Mouse (Mus musculus): ENCODE measurements around the gene Prr13. TPM values are rescaled to one million over a fixed set of nuclear protein-coding genes. Genes with fewer than 3 reads are reported as not detected.

Gene Prr13
- 100 to 1,000 TPM in 1 of 2 experiments, 10 to 100 TPM in 1; 86.2 to 148 TPM for total RNA-seq (2021)
- long read RNA-seq, experiment 1, transcript Prr13-201 (5 exons, 1,224 nt), result minor isoform, 12 of 40 reads
- long read RNA-seq, experiment 1, transcript Prr13-204 (4 exons, 1,055 nt), result major isoform, 21 of 40 reads
- long read RNA-seq, experiment 1, partial matches to known transcripts, result 0 of 40 reads
- long read RNA-seq, experiment 1, other reads (novel, unspliced or antisense), result 2 of 40 reads
- long read RNA-seq, experiment 2, transcript Prr13-202 (3 exons, 1,020 nt), result minor isoform, 14 of 141 reads
- long read RNA-seq, experiment 2, transcript Prr13-201 (5 exons, 1,224 nt), result minor isoform, 35 of 141 reads
- long read RNA-seq, experiment 2, transcript Prr13-204 (4 exons, 1,055 nt), result major isoform, 62 of 141 reads
- long read RNA-seq, experiment 2, partial matches to known transcripts, result 13 of 141 reads
- long read RNA-seq, experiment 2, other reads (novel, unspliced or antisense), result 16 of 141 reads

DNA sequence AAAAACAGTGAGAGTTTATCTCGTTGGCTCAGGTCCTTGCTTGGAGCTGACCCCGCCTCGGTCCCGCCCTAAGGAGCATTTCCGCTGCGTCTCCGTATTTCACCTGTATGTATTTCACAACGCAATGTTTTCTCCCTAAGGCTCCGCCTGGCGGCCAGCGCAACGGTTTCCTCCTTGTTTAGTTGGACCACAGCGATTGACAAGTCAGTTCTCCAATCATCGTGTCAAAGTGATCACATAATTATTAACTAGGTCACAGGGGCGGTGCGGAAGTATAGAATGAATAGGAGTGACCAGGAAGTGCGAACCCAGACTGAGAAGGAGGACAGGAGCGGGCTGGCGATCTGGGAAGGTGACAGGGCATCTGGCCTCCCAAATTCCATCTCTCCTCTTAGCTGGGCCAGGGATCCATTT, at the start of gene Prr13:
Gene Prr13, plus strand, starts transcription at position 125 of the 414 bp plus-strand sequence.
- DNase-seq (ENCODE audit: low spot score in 2 of 2), result peak; percentile 78 to 84

DNA sequence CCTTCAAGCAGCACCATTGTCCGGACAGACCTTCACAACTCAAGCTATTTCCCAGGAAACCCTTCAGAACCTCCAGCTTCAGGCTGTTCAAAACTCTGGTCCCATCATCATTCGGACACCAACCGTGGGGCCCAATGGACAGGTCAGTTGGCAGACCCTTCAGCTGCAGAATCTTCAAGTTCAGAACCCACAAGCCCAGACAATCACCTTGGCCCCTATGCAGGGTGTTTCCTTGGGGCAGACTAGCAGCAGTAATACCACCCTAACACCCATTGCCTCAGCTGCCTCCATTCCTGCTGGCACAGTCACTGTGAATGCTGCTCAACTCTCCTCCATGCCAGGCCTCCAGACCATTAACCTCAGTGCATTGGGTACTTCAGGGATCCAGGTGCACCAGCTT, 49.5 kb upstream of the Prr13 start:
- DNase-seq (ENCODE audit: low spot score in 2 of 2), result no peak

DNA sequence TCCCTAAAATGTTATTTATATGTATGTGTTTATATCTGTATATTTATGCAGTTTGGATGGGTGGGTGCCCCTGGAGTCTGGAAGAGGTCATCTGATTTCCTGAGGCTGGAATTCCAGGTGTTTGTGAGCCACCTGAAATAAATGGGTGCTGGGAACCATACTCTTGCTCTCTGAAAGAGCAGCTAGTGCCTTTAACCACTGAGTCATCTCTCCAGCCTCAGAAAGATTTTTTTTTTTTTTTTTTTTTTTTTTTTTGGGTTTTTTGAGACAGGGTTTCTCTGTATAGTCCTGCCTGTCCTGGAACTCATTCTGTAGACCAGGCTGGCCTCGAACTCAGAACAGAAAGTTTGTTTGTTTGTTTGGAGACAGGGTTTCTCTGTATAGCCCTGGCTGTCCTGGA, 47.8 kb upstream of the Prr13 start:
- DNase-seq (ENCODE audit: low spot score in 2 of 2), result no peak

DNA sequence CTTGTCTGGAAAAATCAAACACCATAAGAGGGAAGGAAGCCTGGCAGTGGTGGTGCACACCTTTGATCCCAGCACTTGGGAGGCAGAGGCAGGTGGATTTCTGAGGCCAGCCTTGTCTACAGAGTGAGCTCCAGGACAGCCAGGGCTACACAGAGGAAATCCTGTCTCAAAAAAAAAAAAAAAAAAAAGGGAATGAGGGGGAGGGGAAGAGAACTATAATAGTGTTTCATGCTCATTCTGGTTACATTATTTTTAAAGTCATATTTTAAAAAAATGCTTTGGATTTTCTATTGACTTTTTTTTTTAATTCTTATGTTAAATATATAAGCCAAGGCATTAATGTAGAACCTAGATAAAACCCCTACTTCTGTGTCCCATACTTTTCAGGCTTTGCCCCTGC, 45.1 kb upstream of the Prr13 start:
- no peak for DNase-seq (ENCODE audit: low spot score in 2 of 2)

DNA sequence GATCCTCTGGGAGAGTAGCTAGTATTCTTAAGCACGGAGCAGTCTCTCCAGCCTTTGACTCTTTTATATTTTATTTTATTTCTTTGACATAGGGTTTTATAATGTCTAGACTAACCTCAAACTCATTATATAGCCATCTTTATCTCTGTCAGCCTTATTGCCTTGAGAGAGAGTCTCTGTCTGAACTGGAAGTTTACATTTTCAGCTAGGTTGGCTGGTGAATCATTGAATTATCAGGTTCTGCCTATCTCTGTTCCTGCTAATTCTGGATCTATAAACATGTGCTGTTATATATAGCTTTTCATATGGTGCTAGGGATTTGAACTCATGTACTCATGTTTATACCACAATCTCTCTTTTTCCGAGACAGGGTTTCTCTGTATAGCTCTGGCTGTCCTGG, 41.3 kb upstream of the Prr13 start:
- no peak for DNase-seq (ENCODE audit: low spot score in 2 of 2)

DNA sequence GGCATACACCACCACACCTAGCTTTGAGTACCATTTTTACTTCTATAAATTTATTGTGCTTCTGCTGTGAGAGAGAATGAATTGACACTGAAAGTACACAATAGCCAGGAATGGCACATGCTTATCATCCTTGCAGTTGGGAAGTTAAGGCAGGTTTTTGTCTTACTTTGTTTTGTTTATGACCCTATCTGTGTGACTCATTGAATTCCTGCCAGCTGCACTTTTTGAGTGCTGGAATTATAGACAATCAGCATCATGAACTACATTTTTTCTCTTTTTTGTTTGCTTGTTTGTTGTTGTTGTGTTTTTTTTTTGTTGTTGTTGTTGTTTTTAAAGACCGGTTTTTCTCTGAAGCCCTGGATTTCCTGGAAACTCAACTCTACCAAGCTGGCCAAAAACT, 37.8 kb upstream of the Prr13 start:
- DNase-seq (ENCODE audit: low spot score in 2 of 2), result no peak

DNA sequence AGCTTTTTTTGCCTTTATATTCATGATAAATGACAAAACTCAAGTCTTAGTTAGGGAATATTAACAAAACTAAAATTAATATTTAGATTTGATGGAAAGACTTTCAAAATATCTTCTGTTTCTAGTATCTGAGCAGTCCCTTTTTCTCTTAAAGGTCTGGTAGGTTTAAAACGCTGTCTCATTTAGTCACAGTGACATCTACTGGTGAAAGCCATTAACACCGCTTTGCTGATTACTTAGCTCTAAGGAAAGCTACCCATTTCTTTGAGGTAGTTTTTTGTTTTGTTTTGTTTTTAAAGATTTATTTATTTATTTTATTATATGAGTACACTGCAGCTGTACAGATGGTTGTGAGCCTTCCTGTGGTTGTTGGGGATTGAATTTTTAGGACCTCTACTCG, 37.4 kb upstream of the Prr13 start:
- DNase-seq (ENCODE audit: low spot score in 2 of 2), result no peak

DNA sequence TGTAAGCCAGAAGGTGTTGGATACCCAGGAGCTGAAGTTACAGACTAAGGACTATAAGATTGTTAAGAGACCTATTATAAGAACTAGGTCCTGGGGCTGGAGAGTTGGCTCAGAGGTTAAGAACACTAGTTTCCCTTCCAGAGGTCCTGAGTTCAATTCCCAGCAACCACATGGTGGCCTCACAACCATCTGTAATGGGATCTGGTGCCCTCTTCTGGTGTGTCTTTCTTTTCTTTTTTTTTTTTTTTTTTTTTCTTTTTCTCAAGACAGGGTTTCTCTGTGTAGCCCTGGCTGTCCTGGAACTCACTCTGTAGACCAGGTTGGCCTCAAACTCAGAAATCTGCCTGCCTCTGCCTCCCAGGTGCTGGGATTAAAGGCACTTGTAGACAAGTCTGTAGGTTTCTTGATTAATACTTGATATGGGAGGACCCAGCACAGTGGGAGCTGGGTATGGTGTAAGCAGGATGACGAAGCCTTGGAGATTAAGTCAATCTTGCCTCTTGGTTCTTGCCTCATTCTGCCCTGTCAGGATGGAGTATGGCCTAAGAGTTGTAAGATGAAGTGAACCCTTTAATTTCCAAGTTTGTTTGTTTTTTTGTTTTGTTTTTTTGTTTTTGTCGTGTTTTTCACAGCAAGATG, 35.1 kb upstream of the Prr13 start:
- DNase-seq (ENCODE audit: low spot score in 2 of 2), result no peak

DNA sequence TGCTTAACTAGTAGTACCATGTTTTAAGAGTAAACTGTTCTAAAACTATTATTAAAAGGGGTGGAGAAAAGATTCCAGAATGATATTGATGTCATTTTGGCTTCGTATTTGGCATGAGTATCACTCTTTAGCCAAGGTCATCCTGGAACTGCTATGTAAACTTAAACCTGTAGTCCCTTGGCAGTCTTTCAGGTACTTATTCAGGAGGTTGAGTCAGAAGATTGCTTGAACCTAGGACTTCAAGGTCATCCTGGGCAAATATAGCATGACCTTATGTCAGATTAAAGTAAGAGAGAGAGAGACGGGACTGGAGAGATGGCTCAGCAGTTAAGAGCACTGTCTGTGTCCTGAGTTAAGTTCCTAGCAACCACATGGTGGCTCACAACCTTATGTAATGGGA, 34.2 kb upstream of the Prr13 start:
- DNase-seq (ENCODE audit: low spot score in 2 of 2), result no peak

DNA sequence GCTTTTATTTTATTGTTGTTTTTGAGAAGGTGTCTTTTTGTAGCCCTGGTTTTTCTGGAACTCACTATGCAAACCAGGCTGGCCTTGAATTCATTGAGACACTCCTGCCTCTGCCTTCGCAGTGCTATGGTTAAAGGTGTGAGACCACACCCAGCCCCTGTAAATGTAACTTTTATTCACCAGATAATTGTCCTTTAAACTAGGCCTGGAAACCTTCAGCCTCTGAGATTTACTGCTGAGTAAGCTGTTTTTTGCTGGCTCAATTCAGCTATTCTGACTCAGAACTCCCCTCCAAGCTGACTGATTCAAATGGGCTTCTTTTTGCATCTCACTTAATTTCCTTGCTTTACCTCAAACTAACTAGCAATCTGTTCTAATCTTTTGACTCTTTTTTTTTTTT, 31.9 kb upstream of the Prr13 start:
- DNase-seq (ENCODE audit: low spot score in 2 of 2), result no peak

DNA sequence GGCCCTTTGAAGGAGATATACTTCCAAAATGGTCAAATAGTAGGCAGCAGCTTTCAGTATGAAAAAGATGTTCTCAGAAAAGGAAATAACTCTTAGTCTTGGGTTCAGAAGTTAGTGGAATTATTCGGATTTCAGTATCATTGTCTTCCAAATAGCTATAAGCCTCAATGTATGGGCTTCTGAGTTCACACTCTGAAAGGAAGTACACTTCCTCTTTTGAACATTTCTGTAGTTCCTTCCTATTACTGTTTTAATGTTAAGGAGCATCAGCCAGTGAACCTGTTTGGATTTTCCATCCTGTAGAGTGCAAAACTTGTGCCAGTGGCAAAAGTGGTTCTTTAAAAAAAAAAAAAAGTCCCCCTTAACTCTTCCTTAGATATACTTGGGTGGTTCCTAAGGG, 26.8 kb upstream of the Prr13 start:
- DNase-seq (ENCODE audit: low spot score in 2 of 2), result no peak

DNA sequence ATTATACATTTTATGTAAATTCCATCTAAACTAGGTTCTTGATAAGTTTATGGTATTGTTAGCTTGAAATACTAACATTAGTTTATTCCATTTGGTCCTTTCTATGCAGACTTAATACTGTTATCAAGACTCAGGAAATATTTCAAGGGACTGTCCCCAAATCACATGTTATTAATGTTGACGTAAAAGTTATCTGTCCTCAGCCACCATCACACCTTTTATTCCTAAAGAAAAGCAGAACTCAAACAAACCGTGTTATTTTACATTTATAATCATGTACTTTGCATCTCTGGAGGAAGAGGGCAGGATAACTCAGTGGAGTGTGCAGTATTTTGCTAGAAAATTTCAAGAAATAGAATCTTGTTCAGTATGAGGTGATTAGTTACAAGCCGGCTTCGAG, 25.7 kb upstream of the Prr13 start:
- no peak for DNase-seq (ENCODE audit: low spot score in 2 of 2)

DNA sequence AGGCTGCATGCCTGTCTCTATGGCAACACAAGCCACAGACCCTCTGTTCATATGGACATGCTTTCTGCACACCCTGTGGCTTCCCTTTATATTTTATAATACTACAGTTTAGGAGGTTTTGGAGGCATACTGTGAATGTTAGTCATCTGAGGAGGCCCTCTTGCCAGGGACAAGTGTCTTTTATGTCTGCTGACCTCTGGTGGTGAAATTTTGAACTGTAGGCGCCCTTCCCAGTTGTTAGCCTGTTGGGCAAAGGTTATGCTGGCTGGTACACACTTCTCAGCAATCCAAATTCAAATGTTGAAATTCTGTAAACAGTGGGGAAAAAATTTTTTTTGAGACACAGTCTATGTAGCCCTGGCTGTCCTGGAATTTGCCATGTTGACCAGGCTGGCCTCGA, 16.3 kb upstream of the Prr13 start:
- peak; percentile 81 to 89 for DNase-seq (ENCODE audit: low spot score in 2 of 2)

DNA sequence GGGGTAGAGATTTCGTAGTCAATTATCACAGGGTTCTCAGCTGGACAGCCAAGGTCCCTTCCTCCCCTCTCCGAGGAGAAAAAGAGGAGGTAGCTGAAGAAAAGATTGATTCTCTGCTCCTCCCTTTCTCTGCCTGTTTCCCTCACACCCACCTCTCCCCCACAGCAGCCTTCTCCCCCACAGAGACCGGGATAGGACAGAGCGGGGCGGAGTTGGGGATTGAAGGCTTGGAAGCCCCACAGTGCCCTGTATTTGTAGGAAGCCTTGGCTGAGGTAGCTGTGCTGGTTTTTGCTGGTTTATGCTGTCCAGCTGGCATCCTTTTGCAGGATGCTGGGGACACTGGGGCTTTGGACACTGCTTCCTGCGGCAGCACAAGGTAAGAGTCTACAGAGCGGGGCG, 13.7 kb upstream of the Prr13 start, which contains the start of gene Amhr2:
Gene Amhr2, plus strand, starts transcription at position 222 of the 400 bp plus-strand sequence.
- no peak for DNase-seq (ENCODE audit: low spot score in 2 of 2)

DNA sequence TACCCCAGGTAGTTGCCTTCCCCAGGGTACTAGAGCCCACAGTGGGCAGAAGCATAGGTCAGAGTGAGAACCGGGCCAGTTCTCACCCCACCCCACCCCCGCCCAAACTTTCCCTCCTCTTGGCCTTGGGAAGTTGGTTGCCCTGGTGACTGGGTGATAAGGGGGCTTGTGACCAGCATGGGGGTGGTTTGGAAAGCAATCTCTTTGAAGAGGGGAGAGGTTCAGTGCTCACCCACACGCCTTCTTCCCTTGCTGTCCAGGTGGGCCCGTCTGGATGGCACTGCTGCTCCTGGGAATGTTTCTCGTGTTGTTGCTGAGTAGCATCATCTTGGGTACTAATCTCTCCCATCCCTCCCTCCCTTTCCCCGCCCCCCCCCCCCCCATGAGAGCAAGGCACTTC, 12.4 kb upstream of the Prr13 start:
- no peak for DNase-seq (ENCODE audit: low spot score in 2 of 2)

DNA sequence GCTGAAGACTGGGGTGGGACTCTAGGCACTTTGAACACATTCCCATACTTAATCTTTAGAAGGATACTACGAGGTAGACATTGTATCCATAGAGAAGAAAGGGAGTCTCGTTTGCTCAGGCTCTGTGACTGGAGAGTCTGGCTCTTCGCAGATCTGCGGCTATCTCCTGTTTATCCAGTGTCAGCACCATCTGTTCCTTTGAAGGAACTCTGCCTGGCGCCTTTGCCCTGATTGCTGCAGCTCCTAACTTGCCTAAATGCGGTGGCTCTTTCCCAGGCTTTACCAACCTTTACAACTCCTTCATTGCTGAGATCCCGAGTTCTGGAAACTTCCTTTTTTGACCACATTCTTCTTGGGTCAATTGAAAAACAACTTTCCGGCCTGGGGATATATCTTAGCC, 9.5 kb upstream of the Prr13 start:
- DNase-seq (ENCODE audit: low spot score in 2 of 2), result no peak

DNA sequence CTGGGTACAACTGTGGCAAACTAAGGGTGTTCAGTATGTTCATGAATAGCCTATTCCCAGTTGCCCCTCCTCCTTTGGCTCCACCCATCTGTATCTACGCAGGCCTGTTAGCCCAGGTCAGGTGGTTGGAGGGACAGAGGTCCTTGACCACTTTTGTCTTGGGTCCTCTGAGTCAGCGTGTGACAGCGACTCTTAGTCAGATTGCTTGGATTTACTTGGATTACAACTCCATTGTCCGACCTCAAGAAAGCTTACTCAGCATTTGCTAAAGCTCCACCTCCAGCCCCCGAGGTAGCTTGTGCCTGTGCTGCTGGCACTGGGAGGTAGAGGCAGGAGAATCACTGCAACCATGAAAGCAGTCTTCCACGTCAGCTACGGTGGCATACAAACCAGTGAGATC, 7.9 kb upstream of the Prr13 start:
- DNase-seq (ENCODE audit: low spot score in 2 of 2), result peak; percentile 28 to 43

DNA sequence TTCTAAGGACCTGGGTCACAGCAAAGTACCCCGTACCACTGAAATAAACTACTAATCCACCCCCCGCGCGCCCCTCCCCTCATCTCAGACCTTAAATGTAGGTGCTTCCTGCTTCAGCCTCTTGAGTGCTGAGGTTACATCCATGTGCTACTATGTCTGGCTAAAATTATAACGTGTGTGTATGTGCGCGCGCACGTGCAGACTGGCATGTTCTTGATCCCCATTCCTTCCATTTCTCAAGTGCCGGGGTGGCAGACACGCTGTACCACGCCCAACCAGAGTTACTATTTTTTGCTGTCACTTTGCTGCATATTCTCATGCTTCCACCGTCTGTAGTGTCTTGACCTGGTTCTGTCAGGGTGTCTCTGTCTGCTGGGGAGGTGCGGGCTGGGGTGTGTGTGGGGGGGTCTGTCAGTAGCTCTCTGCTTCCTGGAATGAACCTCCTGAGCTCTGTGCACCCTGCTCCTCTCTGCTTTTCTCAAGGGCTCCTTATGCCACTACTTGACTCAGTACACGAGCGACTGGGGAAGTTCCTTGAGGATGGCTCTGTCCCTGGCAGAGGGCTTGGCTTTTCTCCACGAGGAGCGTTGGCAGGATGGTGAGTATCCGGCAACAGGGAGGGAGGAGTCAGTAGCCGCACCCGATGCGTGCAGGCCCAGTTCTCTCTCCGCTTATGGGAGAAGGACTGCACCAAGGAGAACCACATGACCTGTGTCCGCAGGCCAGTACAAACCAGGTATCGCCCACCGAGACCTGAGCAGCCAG, 7.0 kb upstream of the Prr13 start:
- peak in 1 of 2 experiments; percentile 26 for DNase-seq (ENCODE audit: low spot score in 2 of 2)

DNA sequence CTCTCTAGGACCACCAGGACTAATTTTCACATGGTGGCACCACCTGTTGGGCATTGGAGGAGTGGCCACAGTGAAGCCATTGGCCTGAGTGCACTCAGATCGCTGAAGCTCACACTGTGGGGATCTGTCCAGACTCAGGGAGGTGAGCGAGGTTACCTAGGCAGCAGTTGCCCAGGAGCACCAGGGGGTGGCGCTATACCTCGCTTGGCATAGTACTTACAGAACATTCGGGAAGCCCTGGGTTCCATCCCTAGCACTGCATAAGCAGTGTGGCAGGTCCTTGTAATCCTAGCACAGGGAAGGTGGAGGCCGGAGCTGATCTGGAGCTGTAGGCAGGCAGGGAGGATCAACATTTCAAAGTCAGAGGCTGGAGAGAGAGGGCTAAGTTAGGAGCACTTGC, 2.8 kb upstream of the Prr13 start:
- peak in 1 of 2 experiments; percentile 25 for DNase-seq (ENCODE audit: low spot score in 2 of 2)

DNA sequence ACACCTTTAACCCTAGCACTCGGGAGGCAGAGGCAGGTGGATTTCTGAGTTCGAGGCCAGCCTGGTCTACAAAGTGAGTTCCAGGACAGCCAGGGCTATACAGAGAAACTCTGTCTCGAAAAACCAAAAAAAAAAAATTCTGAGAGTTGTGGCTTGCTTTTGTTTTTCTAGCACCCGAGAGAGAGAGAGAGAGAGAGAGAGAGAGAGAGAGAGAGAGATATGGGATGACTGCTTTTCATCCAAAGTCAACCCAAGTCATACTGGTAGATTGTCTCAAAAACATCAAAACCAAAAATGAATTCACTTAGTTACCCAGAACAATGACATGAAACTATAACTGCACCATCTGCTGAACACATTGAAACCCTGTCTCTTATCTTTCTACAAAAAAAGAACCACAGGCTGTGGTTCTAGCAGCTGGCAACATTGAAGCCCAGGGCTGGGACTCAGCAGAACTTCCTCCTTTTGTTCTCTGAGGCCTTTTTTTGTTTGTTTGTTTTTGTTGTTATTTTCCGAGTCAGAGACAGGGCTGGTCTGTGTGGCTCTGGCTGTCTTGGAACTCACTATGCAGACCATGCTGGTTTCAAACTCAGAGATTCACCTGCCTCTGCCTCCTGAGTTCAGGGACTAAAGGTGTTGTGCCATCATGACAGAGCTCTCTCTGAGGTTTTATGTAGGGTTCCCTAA, 635 bp upstream of the Prr13 start:
- no peak for DNase-seq (ENCODE audit: low spot score in 2 of 2)

DNA sequence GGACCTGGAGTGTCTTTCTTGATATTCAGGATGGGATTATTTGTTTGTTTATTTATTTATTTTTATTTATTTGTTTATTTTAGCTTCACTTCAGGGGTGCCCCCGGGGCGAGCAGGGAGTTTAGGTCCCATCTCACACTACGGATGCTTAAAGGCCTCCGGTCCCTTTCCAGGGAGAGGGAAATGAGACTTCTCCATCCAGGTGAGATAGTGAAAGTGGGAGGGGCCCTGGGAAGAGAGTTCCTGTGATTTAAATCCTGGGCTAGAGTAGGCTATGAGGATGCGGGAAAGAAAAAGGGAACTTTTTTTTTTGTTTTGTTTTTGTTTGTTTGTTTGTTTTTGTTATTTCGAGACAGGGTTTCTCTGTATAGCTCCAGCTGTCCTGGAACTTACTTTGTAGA, 553 bp downstream of the Prr13 start:
- no peak for DNase-seq (ENCODE audit: low spot score in 2 of 2)
